Mouse (Mus musculus): ENCODE measurements around the gene Grasp.

- no peak for TF ChIP-seq CTCF (IDR thresholded peaks at IDR 0.05; ENCODE audit: extremely low read depth, insufficient read depth, low read length)
- no peak for TF ChIP-seq POLR2A (IDR thresholded peaks at IDR 0.05; ENCODE audit: extremely low read depth, insufficient read depth, low read length)
Observed at GRCm38 (mm10) chr15:101212435-101212834, 11.6 kb upstream of the Grasp start.

All from cortical plate, adult 2 months (tissue).